Mouse (Mus musculus) heart, adult 2 months (tissue): ENCODE measurements at regions not wholly inside any gene's neighbourhood (a gene's known extent, or its start where the extent isn't known, plus 50 kb on each side); places are given as distances from the start of the nearest gene placed in this dataset.

Source experiments
- CTCF ChIP-seq: fragments of 200-600 bp; IDR thresholded peaks from 2 replicates; pipeline ENCODE4 v1.8.1; 2022; ENCODE audit warnings: antibody characterized with exemption, mild to moderate bottlenecking, moderate library complexity
- EP300 ChIP-seq: fragments of 200-500 bp; IDR thresholded peaks from 2 replicates; pipeline ENCODE4 v1.6.1; 2011; ENCODE audit warnings: low read depth, low read length, control low read depth; ENCODE audit not compliant: insufficient read depth
- POLR2A ChIP-seq: fragments of 200-500 bp; IDR thresholded peaks from 2 replicates; pipeline ENCODE4 v1.6.1; 2011; ENCODE audit warnings: mild to moderate bottlenecking, low read depth, low read length, control low read depth; ENCODE audit not compliant: insufficient read depth

- TF ChIP-seq CTCF (no peak), POLR2A (no peak), EP300 (no peak)
Measured at GRCm38 (mm10) chr2:82538958-82539357, 404.5 kb upstream of the Fsip2 start.
